Mouse (Mus musculus): Measurements from ENCODE around the gene Lypd3.
A peak's percentile ranks its signal among the peaks of the same experiment; 100 is the strongest.
"Not testable (repeated sequence)": the region's sequence is repeated elsewhere in the genome, so short reads cannot be mapped to it uniquely, and the experiment has no call there.

- TF ChIP-seq CTCF (IDR thresholded peaks at IDR 0.05; ENCODE audit: control insufficient read depth, insufficient read depth, low read length): peak; percentile 12; the same call in 1 of the 2 replicates
- TF ChIP-seq POLR2A (IDR thresholded peaks at IDR 0.05; ENCODE audit: borderline replicate concordance, control insufficient read depth, low read depth, low read length): not testable (repeated sequence)
Observed at GRCm38 (mm10) chr7:24684121-24684520, 47.8 kb downstream of the Lypd3 start.
